Mouse (Mus musculus): ENCODE measurements at regions not wholly inside any gene's neighbourhood (a gene's known extent, or its start where the extent isn't known, plus 50 kb on each side); places are given as distances from the start of the nearest gene placed in this dataset.

DNA sequence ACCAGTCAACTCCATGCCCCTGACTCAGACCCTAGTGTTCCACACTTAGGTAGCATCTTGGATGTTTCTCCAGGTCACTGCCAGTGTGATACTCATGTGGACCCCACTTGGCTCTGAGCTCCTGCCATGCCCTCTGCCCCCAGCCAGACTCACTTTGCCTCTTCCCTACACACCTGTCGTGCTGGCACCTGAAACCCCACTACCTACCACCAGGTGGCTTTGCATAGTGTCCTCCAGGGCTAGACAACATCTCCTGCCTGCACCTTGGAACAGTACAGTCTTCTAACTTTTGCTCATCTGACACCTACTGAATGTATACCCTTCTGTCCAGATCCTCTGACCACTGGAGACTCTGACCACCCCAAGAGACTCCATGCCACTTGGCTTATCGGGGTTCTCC is 80.6 kb downstream of the Fam53a start:
- H3K9ac ChIP-seq (ENCODE audit: low read length), result no peak overlapping the region
- H3K4me3 ChIP-seq (replicated peaks; ENCODE audit: low read length), result no peak overlapping the region
- WGBS, result 59% methylated on average over 2 of the region's 2 CpGs

DNA sequence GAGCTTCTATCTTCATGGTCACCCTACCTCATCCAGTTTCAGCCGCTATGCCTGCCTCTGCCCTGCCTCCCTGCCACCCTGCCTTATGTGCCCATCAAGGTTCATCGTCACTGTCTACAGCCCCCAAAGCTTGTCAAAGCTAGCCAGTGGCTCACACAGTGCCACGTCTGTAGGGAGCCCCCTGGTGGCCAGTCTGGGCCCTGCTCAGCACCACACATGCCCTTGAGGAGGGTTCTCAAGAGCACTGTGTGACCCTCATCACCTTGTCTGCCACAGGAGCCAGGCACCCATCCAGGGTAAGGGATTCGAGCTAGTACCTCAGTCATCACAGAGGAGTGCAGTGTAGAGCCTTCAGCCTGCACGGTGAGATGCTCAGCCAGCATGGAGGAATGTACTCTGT is 86.1 kb downstream of the Fam53a start:
- Histone ChIP-seq H3K27me3 (ENCODE audit: control insufficient read depth, insufficient read depth, low read length) (peaks cover 25% of the 10 kb centered on the region; the same call in 1 of the 2 replicates), H3K36me3 (ENCODE audit: control insufficient read depth, insufficient read depth, low read length) (no peaks in the 10 kb centered on the region), H3K4me1 (ENCODE audit: control insufficient read depth, insufficient read depth, low read length) (no peaks in the 10 kb centered on the region), H3K4me2 (ENCODE audit: low read depth, low read length) (no peak overlapping the region), H3K27ac (ENCODE audit: low read length) (no peak overlapping the region), H3K9me3 (replicated peaks; ENCODE audit: control insufficient read depth, low read length) (no peaks in the 10 kb centered on the region), H3K4me3 (replicated peaks; ENCODE audit: low read length) (no peak overlapping the region), H3K9ac (ENCODE audit: low read length) (no peak overlapping the region)
- ATAC-seq (ENCODE audit: insufficient read depth, low FRiP score), result peak; percentile 56; the same call in 1 of the 2 replicates
- WGBS, result 16% methylated on average over 5 of the region's 5 CpGs

More for the DNA sequence above, 80.6 kb downstream of the Fam53a start:
- no peaks in the 10 kb centered on the region for H3K27me3 ChIP-seq (ENCODE audit: control insufficient read depth, insufficient read depth, low read length)
- H3K36me3 ChIP-seq (ENCODE audit: control insufficient read depth, insufficient read depth, low read length), result no peaks in the 10 kb centered on the region
- ATAC-seq (ENCODE audit: insufficient read depth, low FRiP score), result no peak
- H3K4me2 ChIP-seq (ENCODE audit: low read depth, low read length), result no peak overlapping the region
- no peaks in the 10 kb centered on the region for H3K4me1 ChIP-seq (ENCODE audit: control insufficient read depth, insufficient read depth, low read length)
- H3K27ac ChIP-seq (ENCODE audit: low read length), result no peak overlapping the region
- H3K9me3 ChIP-seq (replicated peaks; ENCODE audit: control insufficient read depth, low read length), result no peaks in the 10 kb centered on the region

DNA sequence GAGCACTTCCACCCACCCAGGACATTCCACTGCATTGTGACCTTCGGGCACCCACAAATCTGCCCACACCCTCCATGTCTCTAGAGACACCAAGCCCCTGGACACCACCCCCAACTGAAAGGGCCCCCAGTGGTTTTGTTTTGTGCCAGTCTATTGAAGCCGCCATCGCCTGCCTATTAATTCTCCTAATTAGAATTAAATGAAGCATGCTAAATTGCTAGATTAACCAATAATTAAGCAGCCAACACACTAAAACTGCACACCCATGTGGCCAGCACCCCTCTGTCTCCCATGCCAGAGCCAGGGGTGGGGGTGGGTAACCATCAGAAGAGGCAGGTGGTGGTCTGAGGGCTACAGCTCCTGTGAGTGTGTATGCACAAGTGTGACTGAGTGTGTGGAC is 86.8 kb downstream of the Fam53a start:
- no peak overlapping the region for H3K4me2 ChIP-seq (ENCODE audit: low read depth, low read length)
- 93% methylated on average over 3 of the region's 3 CpGs for WGBS
- H3K27ac ChIP-seq (ENCODE audit: low read length), result no peak overlapping the region
- H3K27me3 ChIP-seq (ENCODE audit: control insufficient read depth, insufficient read depth, low read length), result peaks cover 25% of the 10 kb centered on the region; the same call in 1 of the 2 replicates
- ATAC-seq (ENCODE audit: insufficient read depth, low FRiP score), result no peak
- no peaks in the 10 kb centered on the region for H3K9me3 ChIP-seq (replicated peaks; ENCODE audit: control insufficient read depth, low read length)
- H3K36me3 ChIP-seq (ENCODE audit: control insufficient read depth, insufficient read depth, low read length), result no peaks in the 10 kb centered on the region
- H3K4me3 ChIP-seq (replicated peaks; ENCODE audit: low read length), result no peak overlapping the region
- no peak overlapping the region for H3K9ac ChIP-seq (ENCODE audit: low read length)
- H3K4me1 ChIP-seq (ENCODE audit: control insufficient read depth, insufficient read depth, low read length), result no peaks in the 10 kb centered on the region

DNA sequence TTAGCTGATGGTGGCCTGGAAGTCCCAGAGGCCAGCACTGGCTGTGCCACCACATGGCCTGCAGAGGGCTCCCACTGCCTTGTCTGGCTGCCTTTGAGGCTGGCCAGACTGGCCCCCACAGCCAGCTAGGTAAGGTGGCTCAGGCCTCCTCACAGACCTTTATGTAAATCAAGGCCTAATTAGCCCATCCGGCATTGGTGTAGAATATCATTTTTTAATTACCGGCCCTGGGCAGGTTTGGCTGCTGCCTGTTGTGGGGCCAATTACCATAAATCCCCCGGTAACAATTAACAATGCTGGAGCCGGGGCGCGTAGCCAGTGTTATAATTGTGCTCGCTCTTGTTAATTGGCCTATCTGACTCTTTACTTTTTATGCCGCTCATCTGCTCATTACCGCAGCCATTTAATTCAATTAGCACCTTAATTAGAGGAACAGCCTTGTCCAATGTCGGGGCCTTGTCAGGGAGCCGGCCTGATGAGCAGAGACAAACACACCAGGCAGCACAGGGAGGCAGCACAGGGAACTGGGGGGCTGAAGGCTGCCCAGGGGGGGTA is 87.4 kb downstream of the Fam53a start:
- no peak for ATAC-seq (ENCODE audit: insufficient read depth, low FRiP score)
- WGBS, result 79% methylated on average over 11 of the region's 11 CpGs
- peaks cover 25% of the 10 kb centered on the region; the same call in 1 of the 2 replicates for H3K27me3 ChIP-seq (ENCODE audit: control insufficient read depth, insufficient read depth, low read length)

DNA sequence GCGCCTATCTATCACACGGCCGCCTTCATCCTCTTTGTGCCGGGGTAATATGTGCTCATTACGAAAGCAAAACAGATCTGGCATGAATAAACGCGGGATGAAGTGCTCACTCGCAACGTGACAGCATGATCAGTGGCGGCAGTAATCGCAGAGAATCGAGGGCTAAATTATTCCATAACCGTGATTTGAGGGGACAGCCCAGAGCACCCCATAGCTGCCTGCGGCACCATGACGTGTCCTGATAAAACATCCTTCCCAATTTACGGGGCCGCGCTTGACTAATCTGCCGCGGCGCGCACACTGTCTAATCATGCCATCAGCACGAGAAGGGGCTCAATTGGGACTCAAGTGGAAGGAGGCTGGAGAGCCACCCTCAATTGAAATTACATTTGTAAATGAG is 89.2 kb downstream of the Fam53a start:
- Histone ChIP-seq H3K36me3 (ENCODE audit: control insufficient read depth, insufficient read depth, low read length) (no peaks in the 10 kb centered on the region), H3K4me2 (ENCODE audit: low read depth, low read length) (no peak overlapping the region), H3K27ac (ENCODE audit: low read length) (no peak overlapping the region), H3K4me3 (replicated peaks; ENCODE audit: low read length) (no peak overlapping the region; the same call in 1 of the 2 replicates), H3K9ac (ENCODE audit: low read length) (no peak overlapping the region), H3K27me3 (ENCODE audit: control insufficient read depth, insufficient read depth, low read length) (peaks cover 25% of the 10 kb centered on the region; the same call in 1 of the 2 replicates), H3K9me3 (replicated peaks; ENCODE audit: control insufficient read depth, low read length) (no peaks in the 10 kb centered on the region), H3K4me1 (ENCODE audit: control insufficient read depth, insufficient read depth, low read length) (no peaks in the 10 kb centered on the region)
- no peak for ATAC-seq (ENCODE audit: insufficient read depth, low FRiP score)
- 40% methylated on average over 23 of the region's 23 CpGs for WGBS

More for the DNA sequence above, 87.4 kb downstream of the Fam53a start:
- no peaks in the 10 kb centered on the region for H3K9me3 ChIP-seq (replicated peaks; ENCODE audit: control insufficient read depth, low read length)
- H3K27ac ChIP-seq (ENCODE audit: low read length), result no peak overlapping the region
- no peak overlapping the region for H3K4me2 ChIP-seq (ENCODE audit: low read depth, low read length)
- no peak overlapping the region for H3K4me3 ChIP-seq (replicated peaks; ENCODE audit: low read length)
- H3K36me3 ChIP-seq (ENCODE audit: control insufficient read depth, insufficient read depth, low read length), result no peaks in the 10 kb centered on the region
- H3K9ac ChIP-seq (ENCODE audit: low read length), result no peak overlapping the region
- no peaks in the 10 kb centered on the region for H3K4me1 ChIP-seq (ENCODE audit: control insufficient read depth, insufficient read depth, low read length)

DNA sequence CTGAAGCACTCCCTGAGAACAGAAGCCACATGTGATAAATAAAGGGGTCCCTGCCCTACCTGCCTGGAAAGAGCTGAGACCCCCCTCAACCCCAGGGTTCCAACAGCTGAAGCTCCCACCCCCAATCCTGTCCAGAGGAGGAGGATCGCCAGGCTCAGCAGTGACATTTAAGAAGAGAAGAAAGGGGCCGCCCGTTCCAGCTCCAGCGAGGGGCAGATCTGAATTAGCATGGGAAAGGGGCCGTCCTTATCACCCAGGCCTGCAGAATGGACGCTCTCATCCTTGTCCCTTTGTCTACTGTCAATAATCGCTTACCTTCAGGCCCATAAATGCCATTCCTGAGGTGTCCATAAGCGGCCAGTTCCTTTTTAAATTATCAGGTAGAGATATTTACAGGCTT is 92.0 kb downstream of the Fam53a start:
- peaks cover 34% of the 10 kb centered on the region for H3K27me3 ChIP-seq (ENCODE audit: control insufficient read depth, insufficient read depth, low read length)

DNA sequence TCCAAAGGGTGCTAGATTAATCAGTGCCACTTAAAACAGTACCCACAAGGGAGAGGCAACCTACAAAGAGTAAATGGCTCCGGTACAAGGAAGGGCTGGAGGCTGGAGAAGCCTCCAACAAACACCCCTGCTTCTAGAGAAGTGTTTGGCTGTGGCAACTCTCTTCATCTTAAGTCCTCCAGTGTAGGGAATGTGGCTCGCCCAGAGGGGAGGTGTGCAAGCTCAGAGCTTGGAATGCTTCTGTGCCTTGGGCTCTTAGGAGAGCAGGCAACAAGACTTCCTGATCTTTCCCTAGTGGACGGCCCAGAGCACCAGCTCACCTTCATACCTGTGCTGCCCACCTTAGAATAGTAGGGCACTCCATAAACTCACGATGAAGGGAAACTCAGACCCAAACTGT is 92.4 kb downstream of the Fam53a start:
- no peak overlapping the region for H3K4me3 ChIP-seq (replicated peaks; ENCODE audit: low read length)
- H3K36me3 ChIP-seq (ENCODE audit: control insufficient read depth, insufficient read depth, low read length), result no peaks in the 10 kb centered on the region
- H3K9me3 ChIP-seq (replicated peaks; ENCODE audit: control insufficient read depth, low read length), result no peaks in the 10 kb centered on the region
- H3K4me2 ChIP-seq (ENCODE audit: low read depth, low read length), result no peak overlapping the region
- no peak overlapping the region for H3K9ac ChIP-seq (ENCODE audit: low read length)
- 51% methylated on average over 4 of the region's 4 CpGs for WGBS
- ATAC-seq (ENCODE audit: insufficient read depth, low FRiP score), result no peak
- H3K4me1 ChIP-seq (ENCODE audit: control insufficient read depth, insufficient read depth, low read length), result no peaks in the 10 kb centered on the region
- no peak overlapping the region for H3K27ac ChIP-seq (ENCODE audit: low read length)
- peaks cover 32% of the 10 kb centered on the region for H3K27me3 ChIP-seq (ENCODE audit: control insufficient read depth, insufficient read depth, low read length)

More for the DNA sequence above, 92.0 kb downstream of the Fam53a start:
- no peak overlapping the region for H3K9ac ChIP-seq (ENCODE audit: low read length)
- H3K4me1 ChIP-seq (ENCODE audit: control insufficient read depth, insufficient read depth, low read length), result no peaks in the 10 kb centered on the region
- no peak overlapping the region for H3K4me2 ChIP-seq (ENCODE audit: low read depth, low read length)
- ATAC-seq (ENCODE audit: insufficient read depth, low FRiP score), result no peak
- no peak overlapping the region for H3K4me3 ChIP-seq (replicated peaks; ENCODE audit: low read length)
- H3K27ac ChIP-seq (ENCODE audit: low read length), result no peak overlapping the region
- no peaks in the 10 kb centered on the region for H3K36me3 ChIP-seq (ENCODE audit: control insufficient read depth, insufficient read depth, low read length)
- WGBS, result 25% methylated on average over 8 of the region's 8 CpGs
- H3K9me3 ChIP-seq (replicated peaks; ENCODE audit: control insufficient read depth, low read length), result no peaks in the 10 kb centered on the region

DNA sequence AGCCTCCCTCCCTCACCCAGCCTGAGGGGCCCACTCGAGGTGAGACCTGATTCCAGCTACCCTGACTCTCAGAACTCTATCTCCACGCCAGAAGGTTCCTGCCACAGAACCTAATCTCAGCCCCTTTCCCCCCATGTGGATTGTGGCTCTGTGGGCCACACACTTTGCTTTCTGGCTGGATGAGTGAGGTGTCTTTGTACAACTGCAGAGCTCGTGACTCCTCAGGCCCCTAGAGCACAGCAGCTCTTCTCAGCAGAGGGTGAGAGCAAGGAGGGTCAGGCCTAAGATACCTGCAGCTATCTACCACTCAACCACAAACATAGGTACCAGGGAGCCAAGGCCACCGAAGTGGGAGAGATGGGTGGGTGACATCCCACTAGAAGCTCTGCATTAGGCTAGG is 93.2 kb downstream of the Fam53a start:
- no peak overlapping the region for H3K4me2 ChIP-seq (ENCODE audit: low read depth, low read length)
- WGBS, result 70% methylated on average over 4 of the region's 4 CpGs
- ATAC-seq (ENCODE audit: insufficient read depth, low FRiP score), result no peak
- H3K36me3 ChIP-seq (ENCODE audit: control insufficient read depth, insufficient read depth, low read length), result no peaks in the 10 kb centered on the region
- no peak overlapping the region for H3K27ac ChIP-seq (ENCODE audit: low read length)
- H3K9me3 ChIP-seq (replicated peaks; ENCODE audit: control insufficient read depth, low read length), result no peaks in the 10 kb centered on the region
- H3K4me3 ChIP-seq (replicated peaks; ENCODE audit: low read length), result no peak overlapping the region
- H3K4me1 ChIP-seq (ENCODE audit: control insufficient read depth, insufficient read depth, low read length), result no peaks in the 10 kb centered on the region
- H3K27me3 ChIP-seq (ENCODE audit: control insufficient read depth, insufficient read depth, low read length), result peaks cover 26% of the 10 kb centered on the region
- H3K9ac ChIP-seq (ENCODE audit: low read length), result no peak overlapping the region

DNA sequence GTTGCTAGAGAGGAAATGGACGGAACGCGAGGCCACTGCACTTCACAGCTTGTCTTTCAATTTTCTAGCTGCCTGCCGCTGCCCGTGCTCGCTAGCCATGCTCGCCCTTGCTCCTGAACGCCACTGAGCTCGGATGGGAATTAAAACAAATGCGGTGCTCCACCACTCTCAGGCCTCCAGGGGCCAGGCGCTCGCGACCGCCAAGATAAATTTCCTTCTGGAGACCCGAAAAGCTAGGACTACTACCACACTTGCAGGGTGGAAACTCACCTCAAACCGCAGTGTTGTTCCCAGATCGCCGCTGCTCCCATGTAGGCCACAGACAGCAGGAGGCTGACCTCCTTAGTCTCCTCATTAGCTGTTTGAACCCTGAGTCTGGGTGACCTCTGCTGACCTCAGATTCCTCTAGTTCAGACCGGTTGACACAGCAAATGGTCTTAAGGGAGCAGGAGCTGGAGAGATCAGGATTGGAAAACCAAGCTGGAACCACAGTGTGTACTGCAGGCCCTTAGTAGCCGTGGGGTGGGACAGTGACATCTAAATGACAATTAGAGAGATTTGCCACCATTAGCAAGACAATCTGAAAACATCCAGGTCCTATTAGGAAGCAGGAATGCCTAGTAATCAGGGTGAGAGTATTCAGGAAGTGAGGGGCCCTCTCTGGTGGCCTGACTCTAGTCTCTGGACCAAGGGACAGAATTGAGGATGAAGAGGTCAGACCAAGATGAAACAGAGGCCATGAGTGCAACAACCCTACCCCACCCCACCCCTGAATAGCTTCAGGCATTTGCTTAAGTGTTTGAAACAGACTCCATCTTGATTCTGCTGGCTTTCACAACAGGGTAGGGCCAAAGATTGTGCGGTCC is 94.1 kb downstream of the Fam53a start:
- Histone ChIP-seq H3K9ac (ENCODE audit: low read length) (0 out of 2 replicates have a peak overlapping the region, but pooled peaks have one; percentile 26), H3K27ac (ENCODE audit: low read length) (no peak overlapping the region), H3K27me3 (ENCODE audit: control insufficient read depth, insufficient read depth, low read length) (peaks cover 20% of the 10 kb centered on the region), H3K4me3 (replicated peaks; ENCODE audit: low read length) (no peak overlapping the region; the same call in 1 of the 2 replicates), H3K36me3 (ENCODE audit: control insufficient read depth, insufficient read depth, low read length) (no peaks in the 10 kb centered on the region), H3K4me1 (ENCODE audit: control insufficient read depth, insufficient read depth, low read length) (no peaks in the 10 kb centered on the region), H3K4me2 (ENCODE audit: low read depth, low read length) (peak overlapping the region; percentile 32; the same call in 1 of the 2 replicates), H3K9me3 (replicated peaks; ENCODE audit: control insufficient read depth, low read length) (no peaks in the 10 kb centered on the region)
- 17% methylated on average over 21 of the region's 21 CpGs for WGBS
- ATAC-seq (ENCODE audit: insufficient read depth, low FRiP score), result no peak

Data from stomach, embryonic 16.5 days (tissue).